Mouse (Mus musculus): Measurements from ENCODE around the gene 9430015G10Rik. TPM values are rescaled to one million over a fixed set of nuclear protein-coding genes. Genes with fewer than 3 reads are reported as not detected.

Gene 9430015G10Rik
- polyA plus RNA-seq, 1 experiment from 2014 or later: 29.1 TPM

DNA sequence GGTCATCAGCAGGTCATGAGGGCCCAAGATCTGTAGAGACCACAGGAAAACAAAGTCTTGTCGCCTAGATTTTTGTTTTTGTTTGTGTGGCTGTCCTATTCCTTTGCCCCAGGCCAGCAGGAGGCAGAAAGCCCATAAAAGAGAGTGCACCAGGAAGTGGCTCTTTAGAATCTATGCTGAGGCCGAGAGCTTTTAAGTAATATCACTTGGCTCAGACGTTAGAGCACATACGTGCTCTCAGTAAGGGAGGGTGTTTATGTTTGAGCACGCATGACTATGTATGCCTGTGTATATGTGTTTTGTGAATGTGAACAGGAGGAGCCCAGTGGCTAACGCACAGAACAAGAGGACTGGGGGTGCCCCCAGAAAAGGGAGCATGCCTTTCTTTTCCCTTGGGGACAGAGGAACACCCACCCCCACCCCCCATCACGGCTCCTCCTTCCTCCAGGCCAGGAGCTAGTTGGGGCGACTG is 32.8 kb upstream of the 9430015G10Rik start:
- peak overlapping the region; percentile 64; the same call in 1 of the 2 replicates for H3K4me2 ChIP-seq (replicated peaks)
- ATAC-seq (ENCODE audit: low FRiP score) (no peak), DNase-seq (ENCODE audit: low spot score) (no peak)
- 9% methylated on average over 8 of the region's 8 CpGs for whole genome bisulfite sequencing
- peaks cover 16% of the 10 kb centered on the region for H3K27me3 ChIP-seq (ENCODE audit: control insufficient read depth, insufficient read depth, low read length)
- H3K27ac ChIP-seq: no peak overlapping the region
- no peaks in the 10 kb centered on the region for H3K9me3 ChIP-seq (ENCODE audit: control insufficient read depth, low read length)
- peaks cover 8% of the 10 kb centered on the region; the same call in 1 of the 2 replicates for H3K4me1 ChIP-seq (replicated peaks; ENCODE audit: control insufficient read depth, insufficient read depth, low read length)
- H3K4me3 ChIP-seq (replicated peaks; ENCODE audit: low read length): no peak overlapping the region
- H3K36me3 ChIP-seq (replicated peaks; ENCODE audit: control insufficient read depth, insufficient read depth): no peaks in the 10 kb centered on the region
- H3K9ac ChIP-seq: no peak overlapping the region

DNA sequence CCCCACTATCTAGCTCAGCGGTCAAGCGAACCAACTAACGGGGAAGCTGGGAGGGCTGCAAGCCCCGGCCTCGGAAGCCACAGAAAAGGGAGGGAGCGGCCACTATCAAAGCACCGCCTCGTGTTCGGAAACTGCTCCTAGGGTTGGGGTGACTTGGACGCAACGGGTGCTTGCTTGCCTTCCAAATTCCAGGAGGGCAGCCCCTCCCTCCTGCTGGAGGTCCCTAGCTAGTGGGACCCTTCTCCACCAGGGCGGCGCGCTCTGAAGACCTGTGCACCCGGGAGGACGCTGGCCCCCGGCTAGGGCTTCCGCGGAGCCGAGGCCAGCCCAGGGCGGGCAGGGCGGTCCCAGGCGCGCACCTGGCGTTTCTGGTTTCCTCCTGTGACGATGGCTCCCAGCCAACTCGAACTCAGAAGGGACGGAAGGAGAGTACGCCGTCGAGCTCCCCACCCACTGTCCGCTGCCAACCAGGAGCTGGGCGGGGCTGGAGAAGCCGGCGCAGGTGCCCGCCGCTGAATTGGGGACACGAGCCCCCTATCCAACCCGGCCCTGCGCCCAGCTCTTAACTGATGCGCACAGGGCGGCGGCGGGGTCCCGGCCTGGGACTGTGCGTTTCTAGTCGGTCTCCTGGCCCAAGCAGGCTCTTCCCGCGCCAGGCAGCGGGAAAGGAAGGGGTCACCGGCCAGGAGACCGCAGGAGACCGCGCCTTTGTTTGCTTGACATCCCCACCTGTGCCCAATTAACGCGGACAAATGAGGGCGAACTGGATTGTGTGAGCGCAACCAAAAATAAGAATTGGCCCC is 32.1 kb upstream of the 9430015G10Rik start:
- H3K4me2 ChIP-seq (replicated peaks): peak overlapping the region; percentile 64
- no peak for DNase-seq (ENCODE audit: low spot score)

DNA sequence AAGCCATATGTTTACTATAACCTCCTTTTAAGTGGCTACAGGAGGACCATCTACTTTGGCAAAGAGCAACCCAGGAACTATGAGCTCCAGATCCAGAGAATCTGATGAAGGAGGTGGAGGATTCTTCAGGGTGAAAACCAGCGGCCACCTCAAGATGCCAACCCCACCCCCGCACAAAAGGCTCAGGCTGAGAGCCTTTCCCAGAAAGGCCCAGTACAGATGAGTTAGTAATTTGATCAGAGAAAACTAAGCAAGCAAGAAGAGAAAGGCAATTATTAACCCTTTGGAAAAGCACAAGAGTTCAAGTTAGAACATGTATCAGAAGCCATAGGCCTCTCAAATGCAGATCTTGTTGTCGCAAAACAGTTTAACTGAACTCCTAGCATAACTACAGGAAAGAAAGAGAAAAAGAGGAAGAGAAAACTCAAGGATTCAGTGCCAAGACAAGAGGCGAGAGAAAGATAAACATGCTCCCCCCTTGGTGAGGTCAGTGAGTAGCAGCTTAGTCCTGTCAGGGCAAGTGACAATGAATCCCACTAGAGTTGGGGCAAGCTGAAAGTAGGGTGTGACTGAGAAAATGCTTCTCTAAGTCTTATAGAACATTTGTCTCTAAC is 27.1 kb upstream of the 9430015G10Rik start:
- WGBS: 70% methylated on average over 4 of the region's 4 CpGs
- ATAC-seq (ENCODE audit: low FRiP score): no peak

More for the DNA sequence above, 32.1 kb upstream of the 9430015G10Rik start:
- Histone ChIP-seq H3K27me3 (ENCODE audit: control insufficient read depth, insufficient read depth, low read length) (peaks cover 16% of the 10 kb centered on the region), H3K27ac (no peak overlapping the region), H3K9me3 (ENCODE audit: control insufficient read depth, low read length) (no peaks in the 10 kb centered on the region), H3K36me3 (replicated peaks; ENCODE audit: control insufficient read depth, insufficient read depth) (no peaks in the 10 kb centered on the region), H3K9ac (peak overlapping the region; percentile 49), H3K4me1 (replicated peaks; ENCODE audit: control insufficient read depth, insufficient read depth, low read length) (peaks cover 8% of the 10 kb centered on the region; the same call in 1 of the 2 replicates), H3K4me3 (replicated peaks; ENCODE audit: low read length) (peak overlapping the region; percentile 33)
- 1% methylated on average over 58 of the region's 58 CpGs for whole genome bisulfite sequencing
- ATAC-seq (ENCODE audit: low FRiP score): 0 out of 2 replicates have a peak, but pooled peaks have one; percentile 46

DNA sequence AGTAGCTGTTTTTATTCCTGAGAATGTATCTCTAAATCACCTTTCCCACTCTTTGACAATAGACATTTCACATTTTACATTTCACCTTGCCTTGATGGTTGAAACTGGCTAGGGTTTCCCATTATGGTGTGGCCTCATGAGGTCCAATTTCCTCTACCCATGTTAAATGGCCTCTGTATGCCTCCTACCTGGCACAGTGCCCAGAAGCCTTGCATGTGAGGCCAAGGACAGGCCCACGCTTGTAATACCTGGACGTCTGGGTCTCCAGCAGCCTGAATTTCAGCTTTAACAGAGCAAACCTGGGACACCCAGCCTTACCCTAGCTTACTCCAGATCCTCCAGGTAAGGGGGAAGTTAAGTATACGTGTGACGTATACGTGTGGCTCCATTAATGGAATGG is 26.4 kb upstream of the 9430015G10Rik start:
- Histone ChIP-seq H3K4me3 (replicated peaks; ENCODE audit: low read length) (no peak overlapping the region), H3K4me1 (replicated peaks; ENCODE audit: control insufficient read depth, insufficient read depth, low read length) (no peaks in the 10 kb centered on the region), H3K27me3 (ENCODE audit: control insufficient read depth, insufficient read depth, low read length) (no peaks in the 10 kb centered on the region), H3K9me3 (ENCODE audit: control insufficient read depth, low read length) (no peaks in the 10 kb centered on the region), H3K4me2 (replicated peaks) (no peak overlapping the region), H3K36me3 (replicated peaks; ENCODE audit: control insufficient read depth, insufficient read depth) (no peaks in the 10 kb centered on the region), H3K27ac (no peak overlapping the region), H3K9ac (no peak overlapping the region)
- ATAC-seq (ENCODE audit: low FRiP score): no peak
- DNase-seq (ENCODE audit: low spot score): no peak
- 83% methylated on average over 5 of the region's 5 CpGs for WGBS

More for the DNA sequence above, 27.1 kb upstream of the 9430015G10Rik start:
- H3K4me3 ChIP-seq (replicated peaks; ENCODE audit: low read length): no peak overlapping the region
- peaks cover 5% of the 10 kb centered on the region; the same call in 1 of the 2 replicates for H3K4me1 ChIP-seq (replicated peaks; ENCODE audit: control insufficient read depth, insufficient read depth, low read length)
- no peak overlapping the region for H3K9ac ChIP-seq
- no peaks in the 10 kb centered on the region for H3K36me3 ChIP-seq (replicated peaks; ENCODE audit: control insufficient read depth, insufficient read depth)
- H3K9me3 ChIP-seq (ENCODE audit: control insufficient read depth, low read length): no peaks in the 10 kb centered on the region
- no peak overlapping the region for H3K4me2 ChIP-seq (replicated peaks)
- peaks cover 3% of the 10 kb centered on the region for H3K27me3 ChIP-seq (ENCODE audit: control insufficient read depth, insufficient read depth, low read length)
- no peak for DNase-seq (ENCODE audit: low spot score)
- H3K27ac ChIP-seq: no peak overlapping the region

DNA sequence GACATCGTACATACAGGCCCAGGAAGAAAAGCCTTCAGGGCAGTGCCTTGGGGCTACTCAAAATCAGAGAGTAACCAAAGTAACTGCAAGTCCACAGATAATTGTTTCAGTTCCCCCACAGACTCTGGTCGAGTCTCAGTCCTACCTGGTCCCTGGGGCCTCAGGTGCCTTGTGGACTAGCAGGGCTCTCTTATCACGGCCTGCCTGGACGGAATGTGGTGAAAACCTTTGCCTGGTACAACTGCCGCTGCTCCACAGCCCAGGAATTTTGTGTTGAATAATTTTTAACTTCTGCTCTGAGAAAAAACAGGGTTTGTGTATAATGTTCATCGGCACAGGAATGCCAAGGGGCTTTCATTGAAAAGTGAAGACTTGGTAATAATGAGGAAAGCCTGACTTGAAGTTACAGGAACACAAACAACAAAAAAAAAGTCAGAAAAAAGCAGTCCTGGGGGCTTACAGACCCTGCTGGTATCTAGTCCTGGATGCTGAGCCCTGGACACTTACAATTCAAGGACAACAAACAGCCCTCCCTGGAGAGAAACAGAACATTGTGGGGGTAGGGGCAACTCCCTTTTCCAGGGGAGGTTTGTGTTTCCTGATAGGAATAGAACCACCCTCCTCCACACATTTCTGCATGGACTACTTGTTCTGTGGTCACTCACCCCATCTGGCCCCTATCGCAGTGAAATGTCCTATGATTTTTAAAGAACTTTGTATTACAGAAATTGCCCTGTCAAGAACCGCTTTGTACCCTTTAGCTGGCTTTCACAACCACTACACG is 25.5 kb upstream of the 9430015G10Rik start:
- 85% methylated on average over 9 of the region's 9 CpGs for WGBS
- Histone ChIP-seq H3K27me3 (ENCODE audit: control insufficient read depth, insufficient read depth, low read length) (no peaks in the 10 kb centered on the region), H3K36me3 (replicated peaks; ENCODE audit: control insufficient read depth, insufficient read depth) (no peaks in the 10 kb centered on the region), H3K4me1 (replicated peaks; ENCODE audit: control insufficient read depth, insufficient read depth, low read length) (no peaks in the 10 kb centered on the region), H3K4me3 (replicated peaks; ENCODE audit: low read length) (no peak overlapping the region), H3K4me2 (replicated peaks) (no peak overlapping the region), H3K9me3 (ENCODE audit: control insufficient read depth, low read length) (no peaks in the 10 kb centered on the region), H3K27ac (no peak overlapping the region), H3K9ac (no peak overlapping the region)
- DNase-seq (ENCODE audit: low spot score): no peak
- no peak for ATAC-seq (ENCODE audit: low FRiP score)

DNA sequence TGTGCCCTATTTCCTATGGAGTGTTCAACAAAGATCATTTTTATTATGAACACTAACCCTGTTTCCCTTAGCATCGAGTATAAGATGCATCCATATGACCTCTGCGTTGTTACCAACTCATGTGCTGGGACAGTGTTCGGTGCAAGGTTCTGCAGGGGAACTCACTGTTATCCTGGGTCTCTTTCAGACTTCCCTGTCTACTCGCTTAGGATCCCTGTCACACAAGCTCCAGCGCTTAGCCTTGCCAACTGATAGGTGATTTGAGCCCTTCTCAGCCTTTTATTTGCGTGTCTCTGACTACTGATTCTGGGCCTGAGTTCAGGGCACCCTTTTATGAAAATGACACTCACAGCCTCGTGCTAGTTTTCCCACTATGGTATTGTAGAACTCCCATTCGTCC is 24.5 kb upstream of the 9430015G10Rik start:
- Histone ChIP-seq H3K27me3 (ENCODE audit: control insufficient read depth, insufficient read depth, low read length) (no peaks in the 10 kb centered on the region), H3K4me2 (replicated peaks) (no peak overlapping the region), H3K4me3 (replicated peaks; ENCODE audit: low read length) (no peak overlapping the region), H3K9ac (no peak overlapping the region), H3K36me3 (replicated peaks; ENCODE audit: control insufficient read depth, insufficient read depth) (no peaks in the 10 kb centered on the region), H3K4me1 (replicated peaks; ENCODE audit: control insufficient read depth, insufficient read depth, low read length) (no peaks in the 10 kb centered on the region), H3K27ac (no peak overlapping the region), H3K9me3 (ENCODE audit: control insufficient read depth, low read length) (no peaks in the 10 kb centered on the region)
- DNase-seq (ENCODE audit: low spot score) (no peak), ATAC-seq (ENCODE audit: low FRiP score) (no peak)
- 88% methylated on average over 8 of the region's 8 CpGs for WGBS

DNA sequence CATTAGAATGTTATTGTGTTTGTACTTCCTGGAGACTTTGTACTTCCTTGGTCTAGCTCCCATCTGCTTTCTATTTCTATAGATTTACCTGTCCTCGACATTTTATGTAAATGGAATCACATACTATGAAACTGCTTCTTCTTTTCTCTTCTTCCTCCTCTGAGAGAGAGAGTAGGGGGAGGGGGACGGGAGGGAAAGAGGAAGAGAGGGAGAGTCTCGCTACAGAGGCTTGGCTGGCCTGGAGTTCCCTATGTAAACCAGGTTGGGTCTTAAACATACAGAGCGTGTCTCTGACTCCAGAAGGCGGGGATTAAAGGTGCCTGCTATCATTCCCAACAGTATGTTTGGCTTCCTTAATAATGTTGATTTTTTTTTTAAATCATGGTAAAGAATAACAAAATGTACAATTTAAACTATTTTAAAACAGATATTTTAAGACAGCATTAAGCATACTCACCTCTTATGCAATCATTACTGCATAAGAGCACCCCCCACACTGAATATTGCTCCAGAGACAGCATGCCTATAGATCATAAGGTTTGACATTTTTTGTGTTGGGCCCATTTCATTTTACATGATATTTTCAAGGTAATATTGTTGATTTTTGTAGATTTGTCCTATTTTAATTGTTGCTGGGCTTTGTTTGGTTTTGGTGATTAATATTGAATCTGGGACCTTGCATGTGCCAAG is 22.2 kb upstream of the 9430015G10Rik start:
- Histone ChIP-seq H3K36me3 (replicated peaks; ENCODE audit: control insufficient read depth, insufficient read depth) (no peaks in the 10 kb centered on the region), H3K27me3 (ENCODE audit: control insufficient read depth, insufficient read depth, low read length) (no peaks in the 10 kb centered on the region), H3K4me2 (replicated peaks) (no peak overlapping the region), H3K4me3 (replicated peaks; ENCODE audit: low read length) (no peak overlapping the region), H3K9me3 (ENCODE audit: control insufficient read depth, low read length) (no peaks in the 10 kb centered on the region), H3K9ac (no peak overlapping the region), H3K27ac (no peak overlapping the region), H3K4me1 (replicated peaks; ENCODE audit: control insufficient read depth, insufficient read depth, low read length) (no peaks in the 10 kb centered on the region)
- 43% methylated on average over 5 of the region's 5 CpGs for WGBS
- DNase-seq (ENCODE audit: low spot score) (no peak), ATAC-seq (ENCODE audit: low FRiP score) (no peak)

DNA sequence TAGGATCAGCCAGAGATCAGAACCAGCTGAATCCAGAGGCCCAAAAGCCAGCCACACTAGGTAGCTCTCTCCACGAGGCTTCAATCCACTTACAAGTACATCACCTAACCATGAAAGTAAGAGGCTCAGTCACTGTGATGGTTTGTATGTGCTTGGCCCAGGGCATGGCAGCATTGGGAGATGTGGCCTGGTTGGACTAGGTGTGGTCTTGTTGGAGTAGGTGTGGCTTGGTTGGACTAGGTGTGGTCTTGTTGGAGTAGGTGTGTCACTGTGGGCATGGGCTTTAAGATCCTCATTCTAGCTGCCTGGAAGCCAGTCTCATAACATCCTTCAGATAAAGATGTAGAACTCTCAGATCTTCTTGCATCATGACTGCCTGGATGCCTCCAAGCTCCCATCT is 18.5 kb upstream of the 9430015G10Rik start:
- no peak overlapping the region for H3K27ac ChIP-seq
- no peak for ATAC-seq (ENCODE audit: low FRiP score)

More for the DNA sequence above, 18.5 kb upstream of the 9430015G10Rik start:
- H3K4me3 ChIP-seq (replicated peaks; ENCODE audit: low read length): no peak overlapping the region
- H3K9me3 ChIP-seq (ENCODE audit: control insufficient read depth, low read length): no peaks in the 10 kb centered on the region
- no peak for DNase-seq (ENCODE audit: low spot score)
- WGBS: 57% methylated on average over 1 of the region's 1 CpGs
- H3K9ac ChIP-seq: no peak overlapping the region
- no peak overlapping the region for H3K4me2 ChIP-seq (replicated peaks)
- H3K36me3 ChIP-seq (replicated peaks; ENCODE audit: control insufficient read depth, insufficient read depth): no peaks in the 10 kb centered on the region
- H3K27me3 ChIP-seq (ENCODE audit: control insufficient read depth, insufficient read depth, low read length): no peaks in the 10 kb centered on the region
- H3K4me1 ChIP-seq (replicated peaks; ENCODE audit: control insufficient read depth, insufficient read depth, low read length): no peaks in the 10 kb centered on the region
